Mouse (Mus musculus) natural killer cell, adult 2 months (primary cell): Measurements from ENCODE around the gene Cxadr.
A peak's percentile ranks its signal among the peaks of the same experiment; 100 is the strongest.
"Not testable (repeated sequence)": the region's sequence is repeated elsewhere in the genome, so short reads cannot be mapped to it uniquely, and the experiment has no call there.

ENCODE experiments used
- DNase-seq, 2 experiments: peaks; one replicate each; pipeline ENCODE4 v3.0.0; 2022; ENCODE audit warnings: low spot score in 2 of 2

The Cxadr gene

GRCm38 (mm10) chr16:78364554-78364953, 63.3 kb downstream of the Cxadr start:
- not testable (repeated sequence) for DNase-seq

- no peak for DNase-seq
Measured at GRCm38 (mm10) chr16:78371491-78372046, 70.3 kb downstream of the Cxadr start.

GRCm38 (mm10) chr16:78372786-78373185, 71.5 kb downstream of the Cxadr start:
- DNase-seq: no peak

- DNase-seq: no peak
Measured at GRCm38 (mm10) chr16:78373743-78374142, 72.5 kb downstream of the Cxadr start.

- peak; percentile 50 to 57 for DNase-seq
Measured at GRCm38 (mm10) chr16:78375222-78375621, 73.9 kb downstream of the Cxadr start.

- DNase-seq: peak; percentile 70 to 72
Measured at GRCm38 (mm10) chr16:78375821-78376691, 74.8 kb downstream of the Cxadr start.

- peak; percentile 83 to 89 for DNase-seq
Measured at GRCm38 (mm10) chr16:78376745-78377570, 75.7 kb downstream of the Cxadr start, which contains the start of gene Btg3. Btg3 (minus strand) TSS chr16:78377192.

GRCm38 (mm10) chr16:78378493-78378892, 77.2 kb downstream of the Cxadr start:
- no peak for DNase-seq

GRCm38 (mm10) chr16:78389122-78389521, 87.8 kb downstream of the Cxadr start:
- no peak for DNase-seq

- no peak for DNase-seq
Measured at GRCm38 (mm10) chr16:78389986-78390385, 88.7 kb downstream of the Cxadr start.

- DNase-seq: no peak
Measured at GRCm38 (mm10) chr16:78391354-78391753, 90.1 kb downstream of the Cxadr start.

GRCm38 (mm10) chr16:78398734-78399133, 97.4 kb downstream of the Cxadr start:
- no peak for DNase-seq

- DNase-seq: no peak
Measured at GRCm38 (mm10) chr16:78399423-78399822, 98.1 kb downstream of the Cxadr start.

GRCm38 (mm10) chr16:78402316-78402715, 101.0 kb downstream of the Cxadr start:
- DNase-seq: no peak

- DNase-seq: no peak
Measured at GRCm38 (mm10) chr16:78406657-78407056, 105.4 kb downstream of the Cxadr start.

GRCm38 (mm10) chr16:78407855-78408254, 106.6 kb downstream of the Cxadr start:
- DNase-seq: no peak
